Mouse (Mus musculus) heart, embryonic 11.5 days (tissue): Measurements from ENCODE around the gene Myh11. TPM values are rescaled to one million over a fixed set of nuclear protein-coding genes. Genes with fewer than 3 reads are reported as not detected.

Source experiments
- ATAC-seq: fragments of 200-750 bp; cut with Nextera tagmentation; replicated peaks from 2 replicates; pipeline ENCODE4 v1.8.0; 2017; ENCODE audit warnings: moderate library complexity; ENCODE audit not compliant: insufficient number of reproducible peaks, low FRiP score, low TSS enrichment
- H3K27ac ChIP-seq: fragments of 300-500 bp; sonication (generic); 2 replicates; pipeline ENCODE4 v1.5.1; 2014; ENCODE audit warnings: mild to moderate bottlenecking, low read depth, low read length
- H3K27me3 ChIP-seq: fragments of 300-500 bp; sonication (generic); 2 replicates; pipeline ENCODE4 v1.6.1; 2014; ENCODE audit warnings: mild to moderate bottlenecking, low read length, mixed read lengths; ENCODE audit not compliant: control insufficient read depth, insufficient read depth
- H3K36me3 ChIP-seq: fragments of 300-500 bp; sonication (generic); 2 replicates; pipeline ENCODE4 v1.6.1; 2014; ENCODE audit warnings: mild to moderate bottlenecking, low read length, moderate library complexity, mixed read lengths; ENCODE audit not compliant: control insufficient read depth, insufficient read depth
- H3K4me1 ChIP-seq: fragments of 300-500 bp; sonication (generic); 2 replicates; pipeline ENCODE4 v1.6.1; 2014; ENCODE audit warnings: low read length; ENCODE audit not compliant: control insufficient read depth, insufficient read depth
- H3K4me2 ChIP-seq: fragments of 300-500 bp; sonication (generic); 2 replicates; pipeline ENCODE4 v1.6.1; 2014; ENCODE audit warnings: mild to moderate bottlenecking, moderate library complexity
- H3K4me3 ChIP-seq: fragments of 300-500 bp; sonication (generic); 2 replicates; pipeline ENCODE4 v1.5.1; 2014; ENCODE audit warnings: low read depth, low read length
- H3K9ac ChIP-seq: fragments of 300-500 bp; sonication (generic); 2 replicates; pipeline ENCODE4 v1.6.1; 2014; ENCODE audit warnings: mild to moderate bottlenecking, low read depth, low read length, moderate library complexity
- H3K9me3 ChIP-seq: fragments of 300-500 bp; sonication (generic); replicated peaks from 2 replicates; pipeline ENCODE4 v1.6.1; 2016; ENCODE audit warnings: low read length; ENCODE audit not compliant: control insufficient read depth
- WGBS: fragments of 180-500 bp; shearing (Covaris S2); extraction: QIAGEN DNeasy Blood & Tissue Kit; methylation state at CpG from one replicate; pipeline ENCODE4 v1.1.7; 2014; ENCODE audit not compliant: insufficient replicate concordance; 5-methylcytosine and 5-hydroxymethylcytosine counted together
- polyA plus RNA-seq: library from polyadenylated mRNA; unstranded; fragments of >200 nt; fragmentation: Nextera tagmentation; extraction: Ambion mirVana; gene quantifications from 2 replicates; pipeline ENCODE4 v1.2.1, GENCODE M21; 2014

The Myh11 gene
- polyA plus RNA-seq, 1 experiment from 2014 or later: 1.8 TPM

DNA sequence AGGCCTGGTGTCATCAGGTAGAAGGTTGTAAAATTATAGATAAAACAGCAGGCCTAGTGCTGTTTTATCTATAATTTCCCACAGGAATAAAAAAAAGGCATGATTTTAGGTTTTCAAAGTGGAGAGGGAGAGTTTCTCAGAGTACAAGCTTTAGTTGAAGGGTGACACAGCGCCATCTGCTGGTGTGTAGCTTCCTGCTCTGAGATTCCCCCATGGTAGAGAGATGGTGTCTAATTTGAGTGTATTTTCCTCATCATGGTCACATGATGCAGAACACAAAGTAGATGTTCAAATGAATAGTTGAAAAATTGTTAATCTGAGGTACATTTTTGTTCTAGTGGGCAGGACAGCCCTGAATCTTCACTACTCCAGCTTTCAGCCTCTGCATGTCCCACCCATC, 95.7 kb downstream of the Myh11 start:
- 25% methylated on average over 1 of the region's 1 CpGs for WGBS
- Histone ChIP-seq H3K27ac (no peak overlapping the region), H3K36me3 (peaks cover 16% of the 10 kb centered on the region), H3K27me3 (no peaks in the 10 kb centered on the region), H3K4me1 (no peaks in the 10 kb centered on the region), H3K4me3 (no peak overlapping the region), H3K9me3 (no peaks in the 10 kb centered on the region), H3K4me2 (no peak overlapping the region), H3K9ac (no peak overlapping the region)
- ATAC-seq: no peak

DNA sequence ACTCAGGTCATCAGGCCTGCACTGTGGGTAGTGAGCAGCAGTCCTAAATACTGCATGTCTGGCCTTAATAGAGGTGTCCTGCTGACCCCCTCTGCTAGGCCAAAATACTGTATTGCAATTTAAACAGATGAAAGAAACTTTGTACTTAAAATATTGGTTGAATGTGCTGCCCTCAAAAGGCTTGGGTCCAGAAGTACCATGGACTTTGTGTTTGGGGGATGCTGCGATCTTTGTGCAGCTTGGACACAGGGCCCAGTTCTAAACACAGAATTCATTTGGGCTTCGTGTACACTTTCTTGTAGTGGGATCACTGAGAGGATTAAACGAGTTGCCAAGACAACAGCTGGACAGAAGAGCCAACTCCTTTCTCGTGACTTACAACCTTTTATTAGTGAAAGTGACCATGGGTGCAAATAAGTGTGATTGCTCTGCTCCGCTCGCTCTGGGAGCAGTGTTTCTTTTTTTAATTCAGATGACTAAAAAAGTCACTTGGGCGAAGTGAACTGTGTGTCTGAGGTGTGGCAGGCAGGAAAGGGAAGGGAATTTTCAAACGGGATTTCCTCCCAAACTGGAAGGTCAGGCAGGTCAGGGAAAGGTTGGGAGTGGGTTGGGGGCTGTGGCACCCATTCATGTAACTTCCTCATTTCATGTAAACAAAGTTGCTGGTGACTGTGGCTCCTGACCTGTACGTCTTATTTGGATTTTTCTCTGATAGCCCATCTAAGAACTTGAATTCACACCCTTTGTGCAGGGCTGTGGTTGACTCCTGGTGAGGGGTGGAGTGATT, 96.8 kb downstream of the Myh11 start:
- Histone ChIP-seq H3K9me3 (no peaks in the 10 kb centered on the region), H3K27me3 (no peaks in the 10 kb centered on the region), H3K4me1 (no peaks in the 10 kb centered on the region), H3K27ac (peak overlapping the region; percentile 15; the same call in 1 of the 2 replicates), H3K36me3 (peaks cover 26% of the 10 kb centered on the region), H3K9ac (no peak overlapping the region), H3K4me2 (no peak overlapping the region), H3K4me3 (no peak overlapping the region)
- ATAC-seq: no peak
- 68% methylated on average over 9 of the region's 9 CpGs for WGBS

DNA sequence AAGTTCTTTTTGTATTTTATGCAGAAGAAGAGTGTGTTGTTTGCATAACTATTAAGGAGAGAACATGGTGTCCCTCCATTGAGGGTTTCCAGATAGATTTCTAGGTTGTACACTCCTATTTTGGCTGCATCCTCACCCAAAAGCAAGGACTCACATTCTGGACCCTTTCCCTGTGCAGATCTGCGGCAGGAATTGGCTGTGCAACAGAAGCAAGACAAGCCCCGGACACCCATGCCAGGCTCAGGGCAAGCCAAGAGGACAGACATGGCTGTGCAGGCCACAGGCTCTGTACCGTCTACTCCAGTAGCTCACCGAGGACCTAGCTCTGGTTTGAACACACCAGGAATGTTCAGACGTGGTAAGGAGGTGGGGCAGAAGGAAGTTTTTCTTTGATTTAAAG, 105.7 kb downstream of the Myh11 start:
- H3K4me3 ChIP-seq: no peak overlapping the region
- no peak overlapping the region for H3K4me2 ChIP-seq
- no peak overlapping the region for H3K9ac ChIP-seq
- H3K27ac ChIP-seq: no peak overlapping the region
- ATAC-seq: no peak
- H3K36me3 ChIP-seq: peaks cover 52% of the 10 kb centered on the region
- no peaks in the 10 kb centered on the region for H3K9me3 ChIP-seq
- 91% methylated on average over 5 of the region's 5 CpGs for WGBS
- no peaks in the 10 kb centered on the region for H3K27me3 ChIP-seq
- no peaks in the 10 kb centered on the region for H3K4me1 ChIP-seq

DNA sequence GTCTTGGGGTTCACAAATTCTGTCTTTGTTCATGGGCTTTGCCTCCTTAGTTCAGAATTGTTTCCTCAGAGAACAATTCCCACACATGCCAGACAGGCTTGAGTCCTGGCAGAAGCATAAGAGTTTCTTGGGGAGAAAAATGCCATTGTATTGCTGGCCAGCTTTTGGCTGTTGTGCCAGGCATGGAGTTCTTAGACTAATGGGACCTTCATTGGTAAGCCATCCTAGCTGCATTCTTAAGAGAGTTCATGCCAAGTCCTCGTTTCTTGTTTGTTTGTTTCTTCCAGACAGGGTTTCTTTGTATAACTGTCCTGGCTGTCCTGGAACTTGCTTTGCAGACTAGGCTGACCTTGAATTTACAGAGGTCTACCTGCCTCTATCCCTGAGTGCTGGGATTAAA, 107.3 kb downstream of the Myh11 start:
- H3K4me3 ChIP-seq: no peak overlapping the region
- 76% methylated on average over 1 of the region's 1 CpGs for WGBS
- no peak overlapping the region for H3K9ac ChIP-seq
- no peak overlapping the region for H3K4me2 ChIP-seq
- no peaks in the 10 kb centered on the region for H3K9me3 ChIP-seq
- no peaks in the 10 kb centered on the region for H3K4me1 ChIP-seq
- H3K27me3 ChIP-seq: no peaks in the 10 kb centered on the region
- no peak overlapping the region for H3K27ac ChIP-seq
- peaks cover 50% of the 10 kb centered on the region for H3K36me3 ChIP-seq
- no peak for ATAC-seq

DNA sequence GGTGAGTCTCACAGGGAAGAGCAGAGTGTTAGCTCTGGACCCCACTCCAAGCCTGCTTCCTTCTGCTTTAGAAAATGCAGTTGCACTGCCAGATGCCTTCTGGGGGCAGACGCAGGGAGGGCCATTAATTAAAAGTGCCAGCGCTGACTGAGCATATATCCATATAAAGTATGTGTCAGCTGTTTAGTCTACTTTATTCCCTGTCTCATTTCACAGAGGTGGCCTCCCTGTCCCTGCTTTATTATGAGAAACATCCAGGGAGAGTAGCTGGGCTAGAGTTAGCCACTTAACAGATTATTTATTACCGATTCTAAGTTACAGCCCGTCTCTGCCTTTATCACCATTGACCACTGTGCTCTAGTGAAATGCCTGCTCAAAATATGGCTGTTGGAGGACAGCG, 108.8 kb downstream of the Myh11 start:
- H3K9me3 ChIP-seq: no peaks in the 10 kb centered on the region
- 90% methylated on average over 5 of the region's 5 CpGs for WGBS
- no peaks in the 10 kb centered on the region for H3K4me1 ChIP-seq
- no peak overlapping the region for H3K27ac ChIP-seq
- no peak for ATAC-seq
- no peak overlapping the region for H3K4me2 ChIP-seq
- H3K9ac ChIP-seq: no peak overlapping the region
- no peaks in the 10 kb centered on the region for H3K27me3 ChIP-seq
- H3K4me3 ChIP-seq: no peak overlapping the region
- peaks cover 46% of the 10 kb centered on the region for H3K36me3 ChIP-seq

DNA sequence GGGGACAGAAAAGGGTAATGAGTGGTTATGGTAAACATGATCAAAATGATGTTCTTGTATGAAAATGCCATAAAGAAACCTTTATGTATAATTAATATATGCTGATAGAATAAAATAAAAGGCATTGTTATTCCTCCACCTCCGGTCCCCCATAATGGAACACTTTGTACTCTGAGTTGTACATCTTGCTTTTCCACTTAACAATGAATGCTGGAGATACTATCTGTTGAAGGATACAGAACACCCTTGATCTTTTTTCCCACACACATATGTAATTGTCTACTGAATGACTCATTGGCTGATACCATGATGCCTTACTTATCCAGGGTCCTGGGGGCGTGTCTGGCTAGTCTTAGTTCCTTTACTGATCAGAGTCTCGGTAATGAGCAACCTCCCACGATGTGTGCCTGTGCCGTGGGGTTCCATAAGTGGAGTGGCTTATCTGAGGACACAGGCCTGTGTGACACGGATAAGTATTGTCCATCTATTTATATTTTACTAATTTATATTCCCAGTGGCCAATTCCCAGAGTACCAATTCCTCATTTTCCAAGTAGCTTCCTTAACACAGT, 110.9 kb downstream of the Myh11 start:
- Histone ChIP-seq H3K4me2 (no peak overlapping the region), H3K27me3 (no peaks in the 10 kb centered on the region), H3K9ac (no peak overlapping the region), H3K27ac (no peak overlapping the region), H3K9me3 (no peaks in the 10 kb centered on the region), H3K36me3 (peaks cover 41% of the 10 kb centered on the region), H3K4me1 (no peaks in the 10 kb centered on the region), H3K4me3 (no peak overlapping the region)
- ATAC-seq: no peak
- WGBS: 62% methylated on average over 6 of the region's 6 CpGs

DNA sequence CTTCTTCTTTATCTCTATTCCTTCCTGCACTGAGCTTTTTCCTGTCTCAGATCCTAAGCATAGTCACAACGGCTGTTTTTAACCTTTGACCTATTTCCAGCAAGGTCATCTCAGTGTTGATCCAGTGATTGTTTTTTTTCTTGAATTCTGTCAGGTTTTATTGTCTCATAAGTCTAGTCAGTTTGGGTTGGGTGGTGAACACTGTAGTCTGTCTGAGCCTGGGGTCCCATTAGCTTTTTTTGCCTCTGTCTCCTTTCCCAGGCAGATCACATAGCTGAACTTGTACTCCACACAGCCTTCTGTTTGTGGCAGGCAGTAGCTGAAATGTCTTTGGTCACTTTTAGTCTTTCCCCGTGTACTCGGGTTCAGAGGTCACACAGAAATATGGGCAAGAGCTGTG, 113.1 kb downstream of the Myh11 start:
- Histone ChIP-seq H3K4me2 (no peak overlapping the region), H3K27ac (0 out of 2 replicates have a peak overlapping the region, but pooled peaks have one; percentile 10), H3K9me3 (no peaks in the 10 kb centered on the region), H3K4me3 (no peak overlapping the region), H3K4me1 (no peaks in the 10 kb centered on the region), H3K27me3 (no peaks in the 10 kb centered on the region), H3K9ac (no peak overlapping the region), H3K36me3 (peaks cover 51% of the 10 kb centered on the region)
- ATAC-seq: no peak
- whole genome bisulfite sequencing: 44% methylated on average over 3 of the region's 3 CpGs

DNA sequence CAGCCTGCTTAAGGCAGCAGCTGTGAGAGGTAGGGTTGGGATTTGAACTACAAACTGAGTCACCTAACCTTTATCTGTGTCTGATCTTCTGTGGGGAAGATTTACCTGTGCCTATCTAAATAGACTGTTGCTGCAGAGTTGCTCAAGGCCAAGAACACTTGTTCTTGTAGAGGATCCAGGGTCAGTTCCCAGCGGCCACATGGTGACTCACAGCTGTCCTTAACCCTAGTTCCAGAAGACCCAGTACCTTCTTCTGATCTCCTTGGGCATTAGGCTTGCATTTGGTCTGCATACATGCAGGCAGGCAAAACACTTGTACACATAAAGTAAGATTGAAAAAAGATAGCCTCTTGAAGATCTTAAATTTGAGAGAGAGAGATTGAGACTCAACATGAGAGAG, 121.5 kb downstream of the Myh11 start:
- no peaks in the 10 kb centered on the region for H3K9me3 ChIP-seq
- 92% methylated on average over 1 of the region's 1 CpGs for WGBS
- no peak for ATAC-seq
- peaks cover 42% of the 10 kb centered on the region for H3K36me3 ChIP-seq
- no peaks in the 10 kb centered on the region for H3K27me3 ChIP-seq
- peaks cover 5% of the 10 kb centered on the region; the same call in 1 of the 2 replicates for H3K4me1 ChIP-seq
- no peak overlapping the region for H3K4me2 ChIP-seq
- no peak overlapping the region for H3K4me3 ChIP-seq
- no peak overlapping the region for H3K9ac ChIP-seq
- no peak overlapping the region for H3K27ac ChIP-seq

DNA sequence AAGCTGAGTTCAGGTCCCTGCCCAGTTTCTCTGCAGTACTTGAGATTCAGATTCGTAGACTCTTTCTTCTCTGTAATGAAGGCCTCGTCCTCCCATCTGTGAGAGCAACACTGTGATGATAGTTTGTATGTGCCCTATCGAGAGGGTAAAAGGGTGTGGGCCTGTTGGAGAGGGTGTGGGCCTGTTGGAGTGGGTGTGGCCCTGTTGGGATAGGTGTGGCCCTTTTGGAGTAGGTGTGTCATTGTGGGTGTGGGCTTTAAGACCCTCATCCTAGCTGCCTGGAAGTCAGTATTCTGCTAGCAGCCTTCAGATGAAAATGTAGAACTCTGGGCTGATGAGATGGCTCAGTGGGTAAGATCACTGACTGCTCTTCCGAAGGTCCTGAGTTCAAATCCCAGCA, 124.7 kb downstream of the Myh11 start:
- H3K27me3 ChIP-seq: no peaks in the 10 kb centered on the region
- no peak for ATAC-seq
- H3K4me1 ChIP-seq: peaks cover 11% of the 10 kb centered on the region
- peaks cover 17% of the 10 kb centered on the region for H3K36me3 ChIP-seq
- H3K9ac ChIP-seq: no peak overlapping the region
- no peaks in the 10 kb centered on the region for H3K9me3 ChIP-seq
- no peak overlapping the region for H3K27ac ChIP-seq
- no peak overlapping the region for H3K4me3 ChIP-seq
- no peak overlapping the region for H3K4me2 ChIP-seq
- WGBS: 77% methylated on average over 4 of the region's 4 CpGs
